Mouse (Mus musculus) neural tube, embryonic 12.5 days (tissue): ENCODE data around the gene Zfp108. TPM values are rescaled to one million over a fixed set of nuclear protein-coding genes. Genes with fewer than 3 reads are reported as not detected.
"Not testable (repeated sequence)": the region's sequence is repeated elsewhere in the genome, so short reads cannot be mapped to it uniquely, and the experiment has no call there.

Source experiments
- ATAC-seq: fragments of 200-750 bp; cut with Nextera tagmentation; 2 replicates; pipeline ENCODE4 v1.8.0; 2017; ENCODE audit warnings: low read depth, mild to moderate bottlenecking, moderate TSS enrichment, moderate library complexity; ENCODE audit not compliant: low FRiP score
- H3K27ac ChIP-seq: fragments of 300-500 bp; sonication (generic); 2 replicates; pipeline ENCODE4 v1.5.1; 2016
- H3K27me3 ChIP-seq: fragments of 300-500 bp; sonication (generic); replicated peaks from 2 replicates; pipeline ENCODE4 v1.6.1; 2016; ENCODE audit warnings: mild to moderate bottlenecking
- H3K36me3 ChIP-seq: fragments of 300-500 bp; sonication (generic); 2 replicates; pipeline ENCODE4 v1.6.1; 2016; ENCODE audit warnings: mild to moderate bottlenecking
- H3K4me1 ChIP-seq: fragments of 300-500 bp; sonication (generic); 2 replicates; pipeline ENCODE4 v1.6.1; 2016
- H3K4me2 ChIP-seq: fragments of 300-500 bp; sonication (generic); replicated peaks from 2 replicates; pipeline ENCODE4 v1.6.1; 2016; ENCODE audit warnings: mild to moderate bottlenecking
- H3K4me3 ChIP-seq: fragments of 300-500 bp; sonication (generic); 2 replicates; pipeline ENCODE4 v1.5.1; 2016
- H3K9ac ChIP-seq: fragments of 300-500 bp; sonication (generic); 2 replicates; pipeline ENCODE4 v1.6.1; 2016; ENCODE audit warnings: mild to moderate bottlenecking
- H3K9me3 ChIP-seq: fragments of 300-500 bp; sonication (generic); 2 replicates; pipeline ENCODE4 v1.6.1; 2016; ENCODE audit warnings: mild to moderate bottlenecking
- WGBS: fragments of 180-500 bp; shearing (Covaris S2); methylation state at CpG from one replicate; pipeline ENCODE4 v1.1.7; 2016; 5-methylcytosine and 5-hydroxymethylcytosine counted together
- polyA plus RNA-seq: library from polyadenylated mRNA; unstranded; fragments of >200 nt; fragmentation: Nextera tagmentation; extraction: Ambion mirVana; gene quantifications from 2 replicates; pipeline ENCODE4 v1.2.1, GENCODE M21; 2016

Gene Zfp108
- polyA plus RNA-seq, 1 experiment from 2014 or later, result 3.7 TPM

DNA sequence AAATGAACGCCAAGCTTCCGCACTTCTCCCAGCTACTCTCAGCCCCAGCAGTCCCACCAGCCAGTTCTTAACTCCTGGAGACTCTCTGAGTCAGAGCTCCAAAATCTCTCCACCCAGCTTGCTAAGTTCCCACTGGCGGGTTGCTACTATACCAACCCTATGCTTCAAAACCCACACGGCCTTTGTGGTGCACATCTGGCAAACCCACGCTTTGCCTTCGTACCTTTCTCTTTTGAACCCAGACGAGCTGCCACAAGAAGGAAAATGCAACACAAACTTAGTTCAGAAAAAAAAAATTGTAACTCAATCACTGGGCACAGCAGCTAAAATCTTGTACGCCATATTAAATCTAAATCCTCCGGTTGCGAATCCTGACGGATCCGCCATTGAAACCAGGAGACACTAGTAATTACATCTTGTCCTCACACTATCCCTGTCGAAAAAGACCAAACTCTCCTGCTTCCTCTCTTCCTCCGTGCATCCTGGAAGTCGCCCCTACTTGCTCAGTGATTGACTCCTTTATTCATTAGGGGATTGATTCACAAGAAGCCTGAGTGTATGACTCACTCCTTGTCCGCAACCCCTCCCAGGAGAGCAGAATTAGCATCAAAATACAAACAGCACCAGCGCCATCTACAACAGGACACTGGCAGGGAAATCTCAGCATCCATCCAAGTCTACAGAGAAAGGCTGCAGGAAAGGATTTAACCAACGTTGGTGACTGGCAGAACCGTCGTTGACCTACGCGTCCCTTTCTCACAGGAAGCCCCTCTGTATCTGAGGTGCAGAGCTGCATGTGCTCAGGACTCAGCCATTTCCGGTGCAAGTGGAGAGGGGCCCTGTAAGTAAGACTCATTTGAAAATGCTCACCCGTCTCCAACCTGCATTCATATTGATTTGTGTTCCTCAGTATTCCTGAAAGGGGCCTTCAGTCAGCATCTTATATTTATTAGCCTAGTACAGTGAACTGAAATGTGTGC, 13.9 kb downstream of the Zfp108 start:
- H3K4me2 ChIP-seq, result no peak overlapping the region
- no peak overlapping the region for H3K9ac ChIP-seq
- 72% methylated on average over 24 of the region's 24 CpGs for WGBS
- no peaks in the 10 kb centered on the region for H3K9me3 ChIP-seq
- H3K4me1 ChIP-seq, result peaks cover 4% of the 10 kb centered on the region; the same call in 1 of the 2 replicates
- no peak for ATAC-seq
- H3K27ac ChIP-seq, result no peak overlapping the region
- no peaks in the 10 kb centered on the region for H3K27me3 ChIP-seq
- peaks cover 1% of the 10 kb centered on the region; the same call in 1 of the 2 replicates for H3K36me3 ChIP-seq
- no peak overlapping the region for H3K4me3 ChIP-seq

DNA sequence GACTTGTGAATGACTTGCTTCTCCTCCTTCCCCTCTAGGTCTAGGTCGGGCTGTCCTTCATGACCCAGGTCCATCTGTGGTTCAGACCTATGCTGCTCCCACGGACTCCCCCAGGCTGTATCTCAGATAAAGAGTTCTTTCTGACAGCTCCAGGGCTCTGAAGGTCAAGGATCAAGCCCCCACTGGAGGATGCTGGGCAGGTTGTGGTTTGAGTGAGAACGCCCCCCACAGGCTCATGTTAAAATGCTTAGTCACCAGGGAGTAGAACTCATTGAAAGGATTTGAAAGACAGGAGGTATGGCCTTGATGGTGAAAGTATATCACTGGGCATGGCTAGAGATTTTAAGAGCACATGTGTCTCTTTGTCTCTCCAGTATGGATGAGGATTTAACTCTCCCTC, 14.7 kb downstream of the Zfp108 start:
- H3K4me3 ChIP-seq, result no peak overlapping the region
- H3K36me3 ChIP-seq, result peaks cover 8% of the 10 kb centered on the region
- H3K27me3 ChIP-seq, result no peaks in the 10 kb centered on the region
- H3K9me3 ChIP-seq, result no peaks in the 10 kb centered on the region
- H3K4me1 ChIP-seq, result peaks cover 4% of the 10 kb centered on the region; the same call in 1 of the 2 replicates
- H3K4me2 ChIP-seq, result 0 out of 2 replicates have a peak overlapping the region, but pooled peaks have one; percentile 75
- H3K27ac ChIP-seq, result no peak overlapping the region
- ATAC-seq, result peak; percentile 6; the same call in 1 of the 2 replicates
- H3K9ac ChIP-seq, result no peak overlapping the region
- 84% methylated on average over 3 of the region's 3 CpGs for WGBS

DNA sequence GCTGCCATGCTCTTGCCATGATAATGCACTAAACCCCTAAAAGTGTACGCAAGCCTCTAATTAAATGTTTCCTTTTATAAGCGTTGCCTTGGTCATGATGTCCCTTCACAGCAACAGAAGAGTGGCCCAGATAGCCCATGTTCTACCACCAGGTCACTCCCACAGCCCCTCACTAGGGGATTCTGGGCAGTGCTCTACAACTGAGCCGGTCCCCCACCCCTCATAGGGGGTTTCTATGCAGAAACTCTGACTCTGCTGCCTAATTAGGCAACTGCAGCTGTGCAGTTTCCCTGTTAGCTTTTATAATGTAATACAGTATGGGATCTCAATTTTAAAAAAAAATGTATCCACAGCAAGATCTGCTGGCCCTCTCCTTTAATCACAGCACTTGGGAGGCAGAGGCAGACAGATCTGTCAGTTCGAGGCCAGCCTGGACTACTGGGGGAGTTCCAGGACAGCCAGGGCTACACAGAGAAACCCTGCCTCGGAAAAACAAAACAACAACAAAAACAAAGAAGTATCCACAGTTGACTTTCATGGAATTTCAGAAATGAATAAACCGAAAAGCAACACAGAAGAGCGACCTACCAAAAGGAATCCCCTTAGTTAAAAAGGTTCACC, 15.2 kb downstream of the Zfp108 start:
- Histone ChIP-seq H3K27ac (no peak overlapping the region), H3K9me3 (no peaks in the 10 kb centered on the region), H3K4me1 (peaks cover 4% of the 10 kb centered on the region; the same call in 1 of the 2 replicates), H3K4me2 (peak overlapping the region; percentile 75), H3K27me3 (no peaks in the 10 kb centered on the region), H3K36me3 (peaks cover 14% of the 10 kb centered on the region), H3K9ac (peak overlapping the region; percentile 69), H3K4me3 (peak overlapping the region; percentile 60)
- peak; percentile 74 for ATAC-seq
- 38% methylated on average over 7 of the region's 7 CpGs for WGBS

GRCm38 (mm10) chr7:24270288-24270672, 15.7 kb downstream of the Zfp108 start, which contains the start of gene Zfp93:
Gene Zfp93, plus strand, starts transcription at chr7:24270420.
- peak; percentile 89 for ATAC-seq
- Histone ChIP-seq H3K27me3 (no peaks in the 10 kb centered on the region), H3K27ac (no peak within 1 kb of the TSS), H3K9ac (peak within 1 kb of the TSS; percentile 69), H3K4me3 (peak within 1 kb of the TSS; percentile 60), H3K9me3 (no peaks in the 10 kb centered on the region), H3K4me2 (peak within 1 kb of the TSS; percentile 75), H3K4me1 (peaks cover 4% of the 10 kb centered on the region; the same call in 1 of the 2 replicates), H3K36me3 (peaks cover 19% of the 10 kb centered on the region)
- under 1% methylated on average over 12 of the region's 12 CpGs for WGBS

- WGBS, result 95% methylated on average over 6 of the region's 6 CpGs
- Histone ChIP-seq H3K4me1 (peaks cover 4% of the 10 kb centered on the region; the same call in 1 of the 2 replicates), H3K27ac (no peak overlapping the region), H3K9ac (no peak overlapping the region), H3K9me3 (no peaks in the 10 kb centered on the region), H3K4me3 (no peak overlapping the region), H3K4me2 (no peak overlapping the region), H3K36me3 (peaks cover 26% of the 10 kb centered on the region), H3K27me3 (no peaks in the 10 kb centered on the region)
- ATAC-seq, result no peak
Measured at GRCm38 (mm10) chr7:24271191-24271590, 16.6 kb downstream of the Zfp108 start.

- Histone ChIP-seq H3K4me1 (peaks cover 4% of the 10 kb centered on the region; the same call in 1 of the 2 replicates), H3K36me3 (peaks cover 29% of the 10 kb centered on the region), H3K9me3 (no peaks in the 10 kb centered on the region), H3K4me2 (no peak overlapping the region), H3K4me3 (no peak overlapping the region), H3K9ac (no peak overlapping the region), H3K27me3 (no peaks in the 10 kb centered on the region), H3K27ac (no peak overlapping the region)
- 95% methylated on average over 4 of the region's 4 CpGs for WGBS
- ATAC-seq, result no peak
Measured at GRCm38 (mm10) chr7:24274456-24274855, 19.9 kb downstream of the Zfp108 start.

GRCm38 (mm10) chr7:24278771-24279170, 24.2 kb downstream of the Zfp108 start:
- not testable (repeated sequence) for H3K9me3 ChIP-seq, H3K27ac ChIP-seq, H3K4me2 ChIP-seq, H3K4me1 ChIP-seq, H3K9ac ChIP-seq, H3K4me3 ChIP-seq, H3K27me3 ChIP-seq, ATAC-seq
- WGBS, result 89% methylated on average over 3 of the region's 3 CpGs
- H3K36me3 ChIP-seq, result peaks cover 25% of the 10 kb centered on the region

GRCm38 (mm10) chr7:24280031-24280857, 25.6 kb downstream of the Zfp108 start:
- Histone ChIP-seq H3K27me3 (no peaks in the 10 kb centered on the region), H3K4me1 (no peaks in the 10 kb centered on the region), H3K36me3 (peaks cover 11% of the 10 kb centered on the region), H3K4me2 (no peak overlapping the region), H3K4me3 (no peak overlapping the region), H3K9me3 (no peaks in the 10 kb centered on the region), H3K9ac (no peak overlapping the region), H3K27ac (no peak overlapping the region)
- ATAC-seq, result no peak
- 60% methylated on average over 10 of the region's 10 CpGs for WGBS

DNA sequence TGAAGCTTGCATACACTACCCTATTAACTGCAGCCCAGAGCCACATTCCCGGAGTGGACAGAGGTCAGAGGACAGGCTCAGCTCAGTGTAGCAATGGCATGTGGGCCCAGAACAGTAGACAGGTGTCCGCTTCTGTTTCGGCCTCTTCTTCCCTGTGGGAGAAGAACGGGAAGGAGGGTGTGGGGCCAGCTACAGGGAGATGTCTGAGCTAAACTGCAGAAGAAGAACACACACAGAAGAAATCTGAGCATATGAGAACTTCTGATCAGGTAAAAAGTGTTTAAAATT, 26.2 kb downstream of the Zfp108 start:
- Histone ChIP-seq H3K9me3 (no peaks in the 10 kb centered on the region), H3K27me3 (no peaks in the 10 kb centered on the region), H3K27ac (no peak overlapping the region), H3K4me2 (no peak overlapping the region), H3K4me1 (no peaks in the 10 kb centered on the region), H3K36me3 (peaks cover 5% of the 10 kb centered on the region), H3K9ac (no peak overlapping the region), H3K4me3 (no peak overlapping the region)
- WGBS, result 70% methylated on average over 4 of the region's 4 CpGs
- ATAC-seq, result no peak

GRCm38 (mm10) chr7:24286090-24286489, 31.5 kb downstream of the Zfp108 start:
- H3K36me3 ChIP-seq, result peaks cover 44% of the 10 kb centered on the region
- H3K27ac ChIP-seq, result no peak overlapping the region
- no peak overlapping the region for H3K4me2 ChIP-seq
- H3K4me1 ChIP-seq, result no peaks in the 10 kb centered on the region
- 0 out of 2 replicates have a peak, but pooled peaks cover 3% of the 10 kb centered on the region for H3K9me3 ChIP-seq
- WGBS, result 55% methylated on average over 4 of the region's 4 CpGs
- no peak overlapping the region for H3K4me3 ChIP-seq
- H3K27me3 ChIP-seq, result no peaks in the 10 kb centered on the region
- no peak overlapping the region for H3K9ac ChIP-seq
- ATAC-seq, result no peak

GRCm38 (mm10) chr7:24286916-24287315, 32.3 kb downstream of the Zfp108 start:
- no peak overlapping the region for H3K27ac ChIP-seq
- H3K27me3 ChIP-seq, result no peaks in the 10 kb centered on the region
- H3K36me3 ChIP-seq, result peaks cover 52% of the 10 kb centered on the region
- H3K4me1 ChIP-seq, result no peaks in the 10 kb centered on the region
- WGBS, result 80% methylated on average over 4 of the region's 4 CpGs
- H3K4me2 ChIP-seq, result no peak overlapping the region
- no peak overlapping the region for H3K4me3 ChIP-seq
- H3K9ac ChIP-seq, result no peak overlapping the region
- ATAC-seq, result no peak
- H3K9me3 ChIP-seq, result 0 out of 2 replicates have a peak, but pooled peaks cover 3% of the 10 kb centered on the region
